Mouse (Mus musculus) erythroblast, embryonic 14.5 days (primary cell): ENCODE data around the gene Pih1d2.

Experiments used
- GATA1 ChIP-seq: IDR thresholded peaks from 2 replicates; pipeline ENCODE4 v1.6.1; 2012; ENCODE audit warnings: low read length, inconsistent platforms, mixed read lengths
- TAL1 ChIP-seq: IDR thresholded peaks from 3 replicates; pipeline ENCODE4 v1.6.1; 2012; ENCODE audit warnings: low read length, inconsistent platforms, mixed read lengths

DNA sequence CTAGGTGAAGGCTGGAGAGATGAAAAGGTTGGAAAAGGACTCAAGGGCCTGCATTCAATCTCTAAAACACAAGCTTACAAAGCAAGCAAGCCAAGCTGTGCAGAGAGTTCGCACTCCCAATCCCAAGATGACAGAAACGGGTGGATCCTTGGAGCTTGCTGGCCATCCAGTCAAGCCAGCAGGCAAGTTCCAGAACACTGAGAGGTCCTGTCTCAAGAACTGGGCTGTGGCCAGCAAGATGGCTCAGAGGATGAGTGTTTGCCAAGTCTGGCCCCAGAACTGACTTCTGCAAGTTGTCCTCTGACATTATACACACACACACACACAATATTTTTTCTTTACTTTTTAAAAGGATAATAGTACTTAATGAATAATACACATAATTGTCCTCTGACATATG is 49.2 kb upstream of the Pih1d2 start:
- no peak for TF ChIP-seq TAL1
- no peak for TF ChIP-seq GATA1
